Mouse (Mus musculus) heart, adult 2 months (tissue): ENCODE data around the gene St13.

Source experiments
- CTCF ChIP-seq: fragments of 200-600 bp; IDR thresholded peaks from 2 replicates; pipeline ENCODE4 v1.8.1; 2022; ENCODE audit warnings: antibody characterized with exemption, mild to moderate bottlenecking, moderate library complexity
- EP300 ChIP-seq: fragments of 200-500 bp; IDR thresholded peaks from 2 replicates; pipeline ENCODE4 v1.6.1; 2011; ENCODE audit warnings: low read depth, low read length, control low read depth; ENCODE audit not compliant: insufficient read depth
- POLR2A ChIP-seq: fragments of 200-500 bp; IDR thresholded peaks from 2 replicates; pipeline ENCODE4 v1.6.1; 2011; ENCODE audit warnings: mild to moderate bottlenecking, low read depth, low read length, control low read depth; ENCODE audit not compliant: insufficient read depth

DNA sequence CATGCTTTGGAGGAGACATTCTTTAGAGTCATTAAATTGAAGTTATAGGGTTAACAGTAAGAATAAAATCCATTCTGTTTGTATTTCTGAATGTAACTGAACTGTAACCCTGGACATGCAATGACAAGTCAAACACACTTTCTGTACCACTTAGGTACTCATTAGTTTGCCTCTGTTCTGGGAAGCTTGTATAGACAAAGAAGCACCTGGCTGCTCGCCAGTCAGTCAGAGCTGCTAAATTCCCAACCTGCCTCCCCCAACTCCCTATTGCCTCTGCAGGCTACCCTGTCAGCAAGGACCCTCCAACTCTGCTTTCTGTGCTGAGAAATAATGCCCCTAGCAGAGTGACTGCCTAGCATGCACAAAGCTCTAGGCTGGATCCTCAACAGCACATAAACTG is 49.5 kb downstream of the St13 start:
- TF ChIP-seq POLR2A (no peak), EP300 (no peak), CTCF (no peak)
